Mouse (Mus musculus) mouse embryonic stem cell (cell line): ENCODE results near the gene Adcy7.

Source experiments
- in situ Hi-C, 2 experiments: fragments of 300-500 bp; cut with MboI; formaldehyde crosslinking; loops; 1 replicate in 1 of 2; 3 replicates in 1 of 2; pipeline ENCODE4 v1.14.3; 2019 to 2020; ENCODE audit warnings: low sequenced_read_pairs in 2 of 2, low pct_unique_long_range_greater_than_20kb in 1 of 2, mixed read lengths in 1 of 2; ENCODE audit not compliant: unreplicated experiment in 1 of 2

Adcy7 gene

DNA sequence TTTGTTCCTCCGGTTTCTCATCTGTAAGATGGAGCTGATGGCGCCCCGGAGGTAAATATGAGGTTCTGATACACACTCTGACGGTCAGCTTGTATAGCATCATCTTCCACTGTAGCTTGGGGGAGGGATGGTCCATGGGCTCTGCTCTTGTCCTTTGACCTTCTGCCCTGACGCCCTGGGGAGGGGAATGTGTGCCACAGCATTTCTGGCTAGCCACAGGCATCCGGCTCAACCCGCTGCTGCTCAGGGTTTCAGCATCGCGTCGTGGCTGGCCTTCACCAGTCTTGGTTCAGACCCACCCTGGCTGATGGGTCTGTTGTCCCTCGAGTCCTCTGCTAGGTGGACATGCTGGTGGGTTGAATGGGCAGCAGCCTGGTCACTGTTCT lies 19.1 kb downstream of the Adcy7 start:
- in situ Hi-C loops, result no loop called here

DNA sequence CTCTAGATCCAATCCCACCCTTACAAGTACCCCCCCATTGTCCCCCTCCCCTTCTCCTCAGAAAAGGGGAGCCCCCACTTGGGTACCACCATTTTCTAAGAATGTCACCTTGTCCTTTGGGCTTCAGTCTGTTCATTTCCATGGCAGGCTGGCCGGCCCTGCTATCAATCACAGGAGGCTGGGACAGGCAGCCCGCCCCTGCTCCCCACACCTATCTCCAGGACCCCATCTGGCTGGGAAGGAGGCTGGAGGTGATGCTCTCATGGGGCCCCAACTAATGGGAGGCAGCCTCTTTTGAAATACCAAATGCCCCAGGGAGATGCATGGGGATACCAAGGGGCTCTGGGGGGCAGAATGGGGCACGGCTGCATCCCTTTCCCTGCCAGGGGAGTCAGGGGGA lies 20.7 kb downstream of the Adcy7 start:
- in situ Hi-C loops, result no loop called here

DNA sequence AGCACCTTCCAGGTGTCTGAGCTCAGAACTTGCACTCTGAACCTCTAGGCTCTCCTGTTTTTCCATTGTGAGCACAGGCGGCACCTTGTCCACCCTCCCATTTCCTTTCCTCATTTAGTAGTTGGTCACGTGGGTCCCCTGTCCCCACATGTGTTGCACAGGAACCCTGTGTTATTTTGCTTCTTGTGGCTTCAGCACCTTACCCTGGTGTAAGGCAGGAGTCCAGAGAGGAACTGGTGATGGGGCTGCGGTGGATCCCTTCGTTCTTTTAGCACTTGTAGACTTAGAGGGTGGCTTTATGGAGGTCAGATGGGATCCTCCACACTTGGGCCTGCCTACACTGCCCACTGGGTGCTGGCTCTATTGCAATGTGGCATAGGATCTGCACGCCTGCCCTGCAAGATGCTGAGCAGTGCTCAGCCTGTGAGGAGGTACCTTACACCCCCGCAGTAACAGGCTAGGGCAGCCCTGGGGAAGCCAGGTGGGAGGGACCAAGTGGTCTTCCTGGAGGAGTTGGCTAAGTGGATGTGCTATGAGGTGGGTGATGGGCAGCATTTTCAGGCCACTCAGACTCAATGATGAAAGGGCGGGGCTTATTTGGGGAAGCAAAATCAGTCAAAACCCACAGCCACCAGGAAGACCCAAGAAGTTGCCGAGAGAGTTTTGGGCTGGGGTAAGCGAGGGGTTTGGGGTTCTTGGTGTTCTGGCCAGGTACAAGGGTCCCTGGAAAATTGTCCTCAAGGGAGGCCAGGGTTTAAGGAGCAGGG lies 21.6 kb downstream of the Adcy7 start:
- in situ Hi-C loops, result no loop called here

DNA sequence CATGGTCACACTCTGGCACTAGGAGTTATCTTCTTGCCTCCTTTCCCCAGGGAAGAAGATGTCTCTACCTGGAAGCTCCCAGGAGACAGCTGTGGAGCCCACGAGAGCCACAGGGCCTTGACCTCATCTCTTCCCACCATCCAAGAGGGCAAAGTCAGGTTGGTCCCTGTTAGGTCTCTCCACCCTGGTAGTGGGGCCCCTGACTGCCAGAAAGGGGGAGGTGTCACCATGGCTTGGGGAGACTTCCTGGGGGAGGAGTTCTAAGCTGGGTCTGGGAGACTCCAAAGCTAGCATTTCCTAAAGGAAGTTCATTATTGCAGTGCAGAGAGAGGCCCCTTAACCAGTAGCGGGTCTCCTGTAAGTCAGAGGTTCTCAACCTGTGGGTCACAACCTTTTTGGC lies 22.8 kb downstream of the Adcy7 start:
- in situ Hi-C loops, result no loop called here

DNA sequence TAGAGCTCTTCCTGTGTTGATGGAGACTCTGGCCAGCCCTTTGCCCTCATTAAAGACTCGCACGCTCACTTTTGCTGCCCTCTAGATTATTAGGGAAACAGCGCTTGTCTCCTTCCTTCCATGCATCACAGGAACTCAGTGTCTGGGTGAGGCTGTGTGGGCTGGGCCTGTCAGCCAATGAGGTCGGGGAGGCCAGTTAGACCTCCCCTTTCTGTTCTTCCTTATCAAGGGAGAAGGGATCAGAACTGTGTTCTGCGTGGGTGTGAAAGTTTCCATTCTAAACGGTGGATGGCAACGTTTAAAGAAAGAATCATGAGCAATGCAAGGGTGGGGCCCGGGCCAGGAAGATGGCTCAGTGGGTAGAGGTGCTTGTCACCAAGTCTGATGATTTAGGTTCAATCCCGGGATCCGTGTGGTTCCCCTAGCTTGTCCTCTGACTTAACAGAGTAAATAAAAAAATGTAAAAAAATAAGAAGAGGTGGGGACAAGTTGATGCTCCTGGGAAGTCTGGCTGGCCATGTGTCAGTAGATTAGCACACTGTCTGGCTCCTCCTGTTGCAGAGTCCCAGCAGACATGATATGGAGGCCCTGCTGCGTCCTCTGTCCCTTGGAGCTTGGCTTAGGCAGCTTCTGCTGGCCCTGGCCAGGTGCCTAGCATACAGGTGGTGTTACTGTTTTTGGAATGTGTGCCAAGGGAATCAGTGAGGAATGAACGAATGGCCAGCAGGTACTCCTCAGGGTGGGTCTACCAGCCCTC lies 26.0 kb downstream of the Adcy7 start:
- in situ Hi-C loops, result no loop called here

DNA sequence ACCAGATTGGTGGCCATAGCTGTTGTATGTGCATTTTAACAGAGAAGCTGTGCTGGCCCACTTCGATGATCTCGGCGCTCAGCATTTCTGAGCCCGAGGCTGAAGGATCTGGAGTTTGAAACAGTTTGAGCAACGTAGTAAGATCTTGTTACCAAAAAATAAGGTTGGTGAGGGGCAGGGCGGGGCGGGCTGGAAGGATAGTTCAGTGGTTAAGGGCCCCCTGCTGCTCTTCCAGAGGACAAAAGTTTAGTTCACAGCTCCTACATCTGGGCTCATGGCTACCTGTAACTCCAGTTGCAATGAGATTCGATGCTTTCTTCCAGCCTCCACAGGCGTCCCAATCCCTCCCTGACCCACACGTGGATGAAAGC lies 26.5 kb downstream of the Adcy7 start:
- in situ Hi-C loops, result no loop called here

DNA sequence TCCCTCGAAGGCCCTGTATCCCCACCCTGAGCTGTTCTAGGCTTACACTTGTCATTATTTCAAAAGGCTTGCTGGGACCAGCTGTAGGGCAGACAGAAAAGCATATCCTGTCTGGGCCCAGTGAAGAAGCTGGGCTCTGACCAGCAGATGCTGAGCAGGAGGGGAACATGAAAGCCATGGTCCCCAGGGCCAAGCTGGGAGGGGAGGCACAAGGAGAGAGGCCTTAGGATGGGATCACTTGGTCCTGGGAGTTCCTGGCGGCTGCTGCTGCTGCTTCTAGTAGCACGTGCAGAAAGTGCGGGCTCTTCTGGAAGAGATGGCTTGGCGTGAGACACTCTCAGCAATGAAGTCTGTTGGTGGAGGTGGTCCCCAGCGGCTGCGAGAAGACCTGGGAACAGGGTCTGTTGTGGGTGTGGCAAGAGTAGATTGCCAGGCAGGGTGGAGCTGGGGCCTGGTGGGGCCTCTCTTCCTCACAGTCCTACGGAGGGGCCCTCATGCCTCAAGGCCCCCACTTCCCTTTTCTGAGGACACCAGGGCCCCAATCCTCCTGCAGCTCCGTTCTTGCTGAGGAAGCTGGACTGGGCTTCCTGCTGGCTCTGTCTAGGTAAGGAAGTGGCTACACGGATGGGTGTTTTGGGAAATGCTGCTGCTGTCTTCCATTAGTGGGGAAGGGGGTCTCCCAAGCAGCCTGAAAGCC lies 27.9 kb downstream of the Adcy7 start:
- in situ Hi-C loops, result no loop called here

DNA sequence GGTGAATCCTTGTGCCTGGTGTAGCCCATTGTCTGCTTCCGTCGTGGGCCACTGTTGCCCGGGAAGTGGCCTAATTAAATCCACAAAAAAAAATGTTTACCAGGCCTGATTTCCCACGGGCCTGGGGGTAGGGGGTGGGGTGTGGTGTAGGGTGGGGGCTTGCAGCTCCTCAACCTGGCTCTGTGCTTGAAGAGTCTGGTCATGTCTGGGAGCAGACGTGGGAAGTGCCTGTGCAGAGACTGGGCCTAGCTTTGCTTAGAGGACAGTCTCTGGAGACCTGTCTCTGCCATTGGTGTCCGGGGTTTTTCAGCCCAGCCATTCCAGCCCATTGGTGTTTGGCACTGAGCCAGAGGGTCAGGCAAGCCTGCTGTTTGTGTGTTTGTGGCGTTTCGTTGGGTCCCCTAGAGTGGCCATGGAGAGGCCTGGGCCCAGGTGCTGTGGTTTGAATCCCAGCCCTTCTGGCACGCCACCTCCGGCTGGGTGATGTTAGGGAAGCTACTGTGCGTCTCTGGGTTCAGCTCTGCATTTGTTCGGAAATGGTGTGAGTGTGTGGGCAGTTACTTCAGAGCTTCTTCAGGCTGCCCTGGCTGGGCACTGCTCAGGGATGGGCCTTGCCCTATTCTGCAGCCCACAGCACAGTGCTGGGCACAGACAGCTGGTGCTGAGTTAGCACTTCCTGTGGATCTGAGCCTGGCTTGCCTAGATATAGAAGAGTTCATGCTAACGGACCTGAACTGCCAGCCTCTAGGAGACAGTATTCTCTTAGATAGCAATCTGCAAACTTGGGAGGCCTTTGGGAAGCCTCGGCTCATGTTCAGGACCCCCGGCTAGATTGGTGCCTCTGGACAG lies 29.6 kb downstream of the Adcy7 start:
- in situ Hi-C loops, result no loop called here

DNA sequence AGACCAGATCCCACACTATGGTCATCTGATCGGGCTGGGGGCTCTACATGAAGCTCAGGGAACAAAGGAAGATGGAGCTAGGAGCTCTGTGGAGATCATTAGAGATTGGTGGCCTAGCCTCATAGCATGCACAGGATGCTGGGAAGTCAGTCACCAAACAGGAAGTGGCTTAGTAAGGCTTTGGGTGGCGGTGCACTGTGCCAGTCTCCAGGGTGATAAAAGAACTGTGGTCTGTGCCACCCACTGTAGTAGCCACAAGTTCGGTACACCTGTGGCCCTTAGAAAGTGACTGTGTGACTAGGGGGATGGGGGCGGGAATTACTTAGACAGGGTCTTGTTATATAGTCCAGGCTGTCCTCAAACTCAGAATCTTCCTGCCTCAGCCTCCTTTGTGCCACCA lies 33.6 kb downstream of the Adcy7 start:
- in situ Hi-C loops, result no loop called here

DNA sequence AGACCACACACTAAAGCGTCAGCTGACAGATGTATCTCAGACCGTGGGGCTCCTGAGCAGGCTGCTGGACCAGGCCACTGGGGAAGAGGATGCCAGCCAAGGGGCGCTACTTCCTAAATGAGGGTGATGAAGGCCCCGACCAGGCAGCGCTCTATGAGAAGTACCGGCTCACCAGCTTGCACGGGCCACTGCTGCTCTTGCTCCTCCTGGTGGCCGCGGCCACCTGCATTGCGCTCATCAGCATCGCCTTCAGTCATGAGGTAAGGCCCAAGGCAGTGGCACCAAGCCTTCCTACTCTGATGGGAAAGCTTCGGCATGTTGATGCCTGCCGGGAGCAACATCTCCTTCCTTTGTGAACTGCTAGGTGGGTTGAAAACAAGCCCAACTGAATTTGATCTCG lies 34.3 kb downstream of the Adcy7 start:
- in situ Hi-C loops, result no loop called here

DNA sequence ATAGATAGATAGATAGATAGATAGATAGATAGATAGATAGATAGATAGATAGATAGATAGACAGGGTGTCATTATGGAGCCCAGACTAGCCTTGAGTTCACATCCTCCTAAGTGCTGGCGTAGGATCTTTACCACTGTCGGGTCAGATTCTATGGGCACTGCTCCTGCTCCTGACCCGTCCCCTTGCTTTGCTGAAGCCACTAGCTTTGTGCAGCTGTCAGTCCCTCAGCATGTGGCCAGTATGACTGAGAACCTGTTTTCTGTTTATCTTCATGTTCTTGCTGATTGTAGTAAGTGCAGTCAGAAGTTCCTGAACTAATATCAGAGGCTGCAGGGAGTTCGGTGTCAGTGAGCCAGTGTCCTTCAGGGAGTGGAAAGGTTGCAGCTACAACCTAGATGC lies 35.5 kb downstream of the Adcy7 start:
- in situ Hi-C loops, result no loop called here

DNA sequence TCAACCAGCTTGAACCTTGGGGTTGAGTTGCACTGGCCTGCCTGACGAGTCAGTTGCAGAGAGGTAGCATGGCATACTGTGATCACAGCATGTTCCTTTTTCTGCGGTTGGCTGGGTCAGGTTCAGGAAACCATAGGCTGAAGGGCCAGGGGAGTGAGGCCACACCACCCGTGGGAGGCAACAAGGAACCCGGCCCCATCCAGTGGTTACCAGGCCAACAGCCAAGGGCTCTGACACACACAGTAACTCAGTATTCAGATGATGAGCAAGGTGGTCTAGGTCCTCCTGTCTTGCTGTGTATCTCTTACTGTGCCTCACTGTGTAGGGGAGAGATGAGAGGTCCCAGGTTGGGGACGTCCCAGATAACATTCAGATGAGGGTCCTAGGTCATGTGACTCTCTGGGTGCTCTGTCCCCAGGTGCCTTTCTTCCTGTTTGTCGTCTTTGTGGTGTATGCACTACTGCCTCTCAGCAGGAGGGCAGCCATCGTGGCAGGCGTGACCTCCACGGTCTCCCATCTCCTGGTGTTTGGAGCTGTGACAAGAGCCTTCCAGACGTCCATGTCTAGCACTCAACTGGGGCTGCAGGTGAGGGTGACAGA lies 37.2 kb downstream of the Adcy7 start:
- in situ Hi-C loops, result no loop called here

DNA sequence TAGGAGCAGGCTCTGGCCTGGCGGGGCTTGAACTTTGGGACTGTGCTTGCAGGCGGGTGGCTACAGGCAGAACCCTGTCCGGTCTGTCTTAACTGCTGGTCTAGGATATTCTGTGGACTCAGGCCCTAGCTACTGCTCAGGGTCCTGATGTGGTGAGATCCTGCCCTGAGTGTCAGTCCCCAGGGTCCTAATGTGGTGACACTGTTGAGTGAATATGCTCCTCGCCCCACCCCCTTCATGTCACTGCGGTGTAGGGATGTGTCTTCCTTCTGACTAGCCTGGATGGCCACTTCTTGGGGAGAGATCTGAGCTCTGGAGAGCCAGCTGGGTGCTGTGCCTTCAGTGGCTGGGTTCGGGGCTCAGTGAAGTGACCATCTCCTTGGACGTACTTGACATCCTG lies 37.7 kb downstream of the Adcy7 start:
- in situ Hi-C loops, result loop anchor here in 1 of 2 experiments (5.0 kb wide), 1 partner anchor 38 kb away; the partner anchor contains the start of gene Adcy7

DNA sequence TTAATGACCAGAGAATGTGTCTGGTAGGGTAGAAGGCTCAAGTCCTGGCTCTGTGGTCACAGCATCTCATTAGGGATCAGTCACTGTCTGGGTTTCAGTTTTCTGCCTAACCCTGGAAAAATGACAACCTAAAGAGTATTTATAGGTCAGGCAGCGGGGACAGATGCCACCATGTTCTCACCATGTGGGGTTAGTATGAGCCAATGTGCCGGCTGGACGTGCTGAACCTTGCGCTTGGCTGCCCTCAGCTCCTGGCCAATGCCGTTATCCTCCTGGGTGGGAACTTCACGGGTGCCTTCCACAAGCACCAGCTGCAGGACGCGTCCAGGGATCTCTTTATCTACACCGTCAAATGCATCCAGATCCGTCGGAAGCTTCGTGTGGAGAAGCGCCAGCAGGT lies 38.1 kb downstream of the Adcy7 start:
- in situ Hi-C loops, result loop anchor here in 1 of 2 experiments (5.0 kb wide), 1 partner anchor 38 kb away; the partner anchor contains the start of gene Adcy7

DNA sequence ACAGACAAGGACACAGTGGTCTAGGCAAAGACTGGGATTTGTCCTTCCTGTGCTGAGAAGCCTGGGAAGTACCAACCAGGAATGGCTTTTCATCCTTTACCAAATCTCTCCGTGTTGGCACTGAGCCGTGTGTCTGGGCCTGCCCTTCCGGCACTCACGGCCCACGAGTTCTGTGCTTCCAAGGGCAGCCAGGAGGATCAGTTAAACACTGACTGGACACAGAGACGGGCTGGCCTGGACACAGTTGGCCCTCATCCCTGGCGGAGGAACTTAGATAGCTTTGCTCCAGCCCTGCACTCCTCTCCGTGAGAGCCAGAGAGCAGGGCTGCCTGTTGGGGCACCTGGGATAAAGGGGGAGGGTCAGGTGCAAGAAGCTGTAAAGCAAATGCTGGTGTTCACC lies 40.8 kb downstream of the Adcy7 start:
- in situ Hi-C loops, result loop anchor here in 1 of 2 experiments (5.0 kb wide), 1 partner anchor 41 kb away; the partner anchor contains the start of gene Adcy7

DNA sequence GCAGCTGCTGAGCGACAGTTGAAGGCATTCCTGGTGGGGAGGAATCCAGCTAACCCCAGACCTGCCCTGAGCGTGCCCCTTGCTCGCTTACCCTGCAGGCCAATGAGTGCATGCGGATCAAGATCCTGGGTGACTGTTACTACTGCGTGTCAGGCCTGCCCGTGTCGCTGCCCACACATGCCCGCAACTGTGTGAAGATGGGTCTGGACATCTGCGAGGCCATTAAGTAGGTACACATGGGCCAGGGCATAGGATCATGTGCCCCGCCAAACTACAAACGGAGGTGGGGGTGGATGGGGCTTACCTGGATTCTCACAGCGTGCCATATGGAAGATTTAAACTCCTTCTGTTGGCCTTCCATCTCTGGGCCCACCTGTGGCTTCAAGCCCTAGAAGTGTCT lies 41.8 kb downstream of the Adcy7 start:
- in situ Hi-C loops, result loop anchor here in 1 of 2 experiments (5.0 kb wide), 1 partner anchor 42 kb away; the partner anchor contains the start of gene Adcy7

DNA sequence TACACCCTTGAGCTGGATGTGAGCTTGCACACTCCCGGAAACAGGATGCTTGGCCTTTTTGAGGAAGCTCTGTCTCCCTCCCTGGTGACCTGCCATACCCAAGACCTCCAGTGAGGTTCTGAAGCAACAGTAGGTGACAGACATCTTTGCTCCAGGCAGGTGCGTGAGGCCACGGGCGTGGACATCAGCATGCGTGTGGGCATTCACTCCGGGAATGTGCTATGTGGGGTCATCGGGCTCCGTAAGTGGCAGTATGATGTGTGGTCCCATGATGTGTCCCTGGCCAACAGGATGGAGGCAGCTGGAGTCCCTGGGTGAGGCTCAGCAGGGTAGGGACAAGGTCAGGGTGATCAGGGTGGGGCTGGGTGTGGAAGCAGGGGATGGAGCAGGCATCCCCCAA lies 43.1 kb downstream of the Adcy7 start:
- in situ Hi-C loops, result no loop called here
